Mouse (Mus musculus): ENCODE data around the gene AC192777.2. TPM values are rescaled to one million over a fixed set of nuclear protein-coding genes. Genes with fewer than 3 reads are reported as not detected.
"Not testable (repeated sequence)": the region's sequence is repeated elsewhere in the genome, so short reads cannot be mapped to it uniquely, and the experiment has no call there.

The AC192777.2 gene
- not detected in 2 replicates for polyA plus RNA-seq (2015; fragmentation: Nextera tagmentation; extraction: Ambion mirVana)

DNA sequence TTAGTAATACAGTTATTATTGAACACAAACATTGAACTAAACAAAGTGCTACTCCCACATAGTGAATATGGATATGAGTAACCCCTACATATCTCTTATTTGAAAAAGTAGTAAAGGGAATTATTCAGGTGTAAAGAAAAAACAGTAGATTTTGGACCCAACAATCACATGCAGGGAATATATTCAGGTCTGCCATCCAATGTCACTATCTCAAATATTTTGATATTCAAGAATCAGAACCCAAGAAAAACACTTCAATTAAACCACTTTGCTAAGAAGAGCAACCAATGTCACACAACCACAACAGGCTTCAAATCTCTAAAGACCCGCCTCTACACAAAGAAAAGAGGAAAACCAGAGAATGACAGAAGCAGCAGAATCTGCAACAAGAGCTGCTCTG, at the start of gene AC192777.2:
Gene AC192777.2 (plus strand): TSS at position 301 of the 400 bp plus-strand sequence.
- H3K4me1 ChIP-seq; H3K4me2 ChIP-seq; H3K27me3 ChIP-seq; H3K4me3 ChIP-seq; ATAC-seq (ENCODE audit: insufficient number of reproducible peaks, insufficient read depth, low FRiP score, low TSS enrichment, low read depth); H3K27ac ChIP-seq; H3K9me3 ChIP-seq; H3K36me3 ChIP-seq; H3K9ac ChIP-seq: not testable (repeated sequence)
- WGBS, result 86% methylated on average over 1 of the region's 1 CpGs

DNA sequence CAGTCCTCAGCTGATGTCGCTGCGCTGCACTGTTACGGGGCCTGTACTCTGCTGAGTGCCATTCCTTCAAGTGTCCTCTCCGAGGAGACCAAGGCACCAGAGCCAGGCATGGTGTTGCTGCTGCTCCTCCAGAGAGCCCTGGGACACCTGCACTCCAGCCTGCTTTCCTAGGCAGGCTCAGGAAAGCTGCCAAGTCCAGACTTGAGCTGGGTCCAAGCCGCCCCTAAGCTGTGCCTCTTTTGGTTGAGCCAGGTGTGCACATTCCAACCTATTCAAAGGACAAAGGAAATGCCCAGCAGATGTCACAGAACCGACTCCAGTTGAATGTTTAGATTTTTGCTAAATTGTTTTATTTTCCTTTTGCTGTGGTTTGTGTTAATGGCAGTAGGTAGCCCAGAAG, 20.9 kb downstream of the AC192777.2 start:
- not testable (repeated sequence) for H3K9me3 ChIP-seq

DNA sequence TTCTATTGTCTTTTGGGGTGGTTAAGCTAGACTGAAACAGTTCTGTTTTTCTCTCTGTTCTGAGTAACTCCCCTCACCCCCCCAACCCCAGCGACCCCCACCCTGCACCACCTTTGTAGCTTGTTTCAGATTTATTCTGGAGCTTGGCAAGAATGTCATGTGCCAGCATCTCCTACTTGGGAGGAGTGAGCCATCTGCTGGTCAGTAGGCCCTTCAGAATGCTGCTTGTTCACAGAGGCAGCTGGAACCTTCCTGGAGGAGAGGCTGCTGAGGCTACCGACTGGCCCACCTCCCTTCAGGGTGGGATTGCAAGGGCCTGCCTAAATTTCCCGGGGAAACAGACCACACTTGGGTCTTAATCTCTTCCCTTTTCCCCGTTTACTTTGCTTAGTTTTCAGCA, 21.6 kb downstream of the AC192777.2 start:
- not testable (repeated sequence) for H3K27me3 ChIP-seq; H3K27ac ChIP-seq; H3K4me1 ChIP-seq; ATAC-seq (ENCODE audit: insufficient number of reproducible peaks, insufficient read depth, low FRiP score, low TSS enrichment, low read depth); H3K9me3 ChIP-seq; H3K9ac ChIP-seq; H3K36me3 ChIP-seq; H3K4me2 ChIP-seq; H3K4me3 ChIP-seq
- WGBS, result 61% methylated on average over 4 of the region's 4 CpGs

More for the DNA sequence above, 20.9 kb downstream of the AC192777.2 start:
- WGBS, result 81% methylated on average over 6 of the region's 6 CpGs
- H3K4me3 ChIP-seq, H3K36me3 ChIP-seq, H3K27ac ChIP-seq, H3K9ac ChIP-seq, H3K27me3 ChIP-seq, H3K4me2 ChIP-seq, H3K4me1 ChIP-seq: not testable (repeated sequence)
- peak; percentile 20; the same call in 1 of the 2 replicates for ATAC-seq (ENCODE audit: insufficient number of reproducible peaks, insufficient read depth, low FRiP score, low TSS enrichment, low read depth)

Small RNA genes within 50 kb of the gene (microRNA-seq; reads per million reads assigned to microRNA genes)
- gene Gm26376, result not detected

Other genes starting within 250 kb of the AC192777.2 start
- gene Esp38, start 144.9 kb upstream of the AC192777.2 start, polyA plus RNA-seq (2015; fragmentation: Nextera tagmentation; extraction: Ambion mirVana), result not detected in 2 replicates
- not detected in 2 replicates for gene Pgk2, start 113.2 kb downstream of the AC192777.2 start, polyA plus RNA-seq (2015; fragmentation: Nextera tagmentation; extraction: Ambion mirVana)
- not detected in 2 replicates for gene Crisp3, start 146.8 kb downstream of the AC192777.2 start, polyA plus RNA-seq (2015; fragmentation: Nextera tagmentation; extraction: Ambion mirVana)
- gene Crisp1, start 223.8 kb downstream of the AC192777.2 start, polyA plus RNA-seq (2015; fragmentation: Nextera tagmentation; extraction: Ambion mirVana), result 0.38 and 0.50 TPM in 2 replicates

All from embryonic facial prominence, embryonic 13.5 days (tissue).